8 mouse cellular contexts compared by ENCODE assay signal in genomic region chr8:84846722-84847572, GRCm38 (mm10). TPM values are rescaled to one million over a fixed set of nuclear protein-coding genes. Genes with fewer than 3 reads are reported as not detected.
DNase-seq lines count a peak whose midpoint lies in the region; ATAC-seq and TF ChIP-seq lines count a peak whose summit lies in the region.

Calr (minus strand) TSS chr8:84846934.

- peak; percentile 97 for TF ChIP-seq POLR2A in ES-Bruce4 (IDR thresholded peaks at IDR 0.05; ENCODE audit: insufficient read depth, low read length)

- H3K4me2 ChIP-seq in forebrain, embryonic 13.5 days: peak within 1 kb of the TSS; percentile 91
- peak within 1 kb of the TSS; percentile 88 for H3K4me2 ChIP-seq in liver, postnatal 0 days (ENCODE audit: low read depth, low read length)
- peak within 1 kb of the TSS; percentile 77 for H3K4me2 ChIP-seq in neural tube, embryonic 14.5 days (ENCODE audit: low read depth, low read length)

- under 1% methylated on average over 55 of the region's 55 CpGs for WGBS in forebrain, embryonic 13.5 days
- 1% methylated on average over 55 of the region's 55 CpGs for WGBS in large intestine, adult 2 months
- under 1% methylated on average over 55 of the region's 55 CpGs for WGBS in liver, postnatal 0 days (ENCODE audit: insufficient replicate concordance)
- WGBS in neural tube, embryonic 14.5 days: under 1% methylated on average over 55 of the region's 55 CpGs

- 0 out of 2 replicates have a peak, but pooled peaks have one; percentile 67 for TF ChIP-seq EP300 in ES-Bruce4 (IDR thresholded peaks at IDR 0.05; ENCODE audit: insufficient read depth, low read depth, low read length)
- TF ChIP-seq EP300 in liver, postnatal 0 days (IDR thresholded peaks at IDR 0.05; ENCODE audit: low read depth): peak; percentile 40; the same call in 1 of the 2 replicates

- H3K4me3 ChIP-seq in ES-Bruce4 (ENCODE audit: low read depth, low read length): peak within 1 kb of the TSS; percentile 88
- H3K4me3 ChIP-seq in forebrain, embryonic 13.5 days: peak within 1 kb of the TSS; percentile 91
- H3K4me3 ChIP-seq in liver, postnatal 0 days (ENCODE audit: low read depth, low read length): peak within 1 kb of the TSS; percentile 71
- H3K4me3 ChIP-seq in neural tube, embryonic 14.5 days (ENCODE audit: low read depth, low read length): peak within 1 kb of the TSS; percentile 82

- no peaks in the 10 kb centered on the region for H3K27me3 ChIP-seq in ES-Bruce4 (ENCODE audit: control insufficient read depth, insufficient read depth, low read length, poor library complexity, severe bottlenecking)
- H3K27me3 ChIP-seq in forebrain, embryonic 13.5 days: no peaks in the 10 kb centered on the region
- no peaks in the 10 kb centered on the region for H3K27me3 ChIP-seq in liver, postnatal 0 days (ENCODE audit: insufficient read depth, low read length)
- no peaks in the 10 kb centered on the region for H3K27me3 ChIP-seq in neural tube, embryonic 14.5 days (ENCODE audit: control insufficient read depth, insufficient read depth, low read length)

- ATAC-seq in cerebellum, adult (ENCODE audit: insufficient number of reproducible peaks, low FRiP score, low TSS enrichment): peak; percentile 98
- ATAC-seq in forebrain, embryonic 13.5 days: peak; percentile 99
- peak; percentile 99 for ATAC-seq in liver, postnatal 0 days
- peak; percentile 99 for ATAC-seq in neural tube, embryonic 14.5 days (ENCODE audit: low read depth)

- intact Hi-C loops in heart, postnatal 10 days (cut with DNase I): loop anchor here (2.0 kb wide), 1 partner anchor 56 kb away; no protein-coding TSS in a partner anchor

- H3K9ac ChIP-seq in ES-Bruce4 (ENCODE audit: low read depth, poor library complexity, severe bottlenecking): peak within 1 kb of the TSS; percentile 95
- peak within 1 kb of the TSS; percentile 97 for H3K9ac ChIP-seq in forebrain, embryonic 13.5 days
- peak within 1 kb of the TSS; percentile 80 for H3K9ac ChIP-seq in liver, postnatal 0 days (replicated peaks)
- peak within 1 kb of the TSS; percentile 97 for H3K9ac ChIP-seq in neural tube, embryonic 14.5 days (replicated peaks; ENCODE audit: low read depth, low read length)

- peak within 1 kb of the TSS; percentile 94 for H3K27ac ChIP-seq in ES-Bruce4 (ENCODE audit: insufficient read depth, low read length)
- H3K27ac ChIP-seq in forebrain, embryonic 13.5 days: peak within 1 kb of the TSS; percentile 76
- peak within 1 kb of the TSS; percentile 90 for H3K27ac ChIP-seq in liver, postnatal 0 days (ENCODE audit: low read depth)
- peak within 1 kb of the TSS; percentile 84 for H3K27ac ChIP-seq in neural tube, embryonic 14.5 days (ENCODE audit: low read depth, low read length)

- H3K4me1 ChIP-seq in ES-Bruce4 (ENCODE audit: control insufficient read depth, insufficient read depth, low read length): no peaks in the 10 kb centered on the region
- H3K4me1 ChIP-seq in forebrain, embryonic 13.5 days: peaks cover 45% of the 10 kb centered on the region
- peaks cover 28% of the 10 kb centered on the region for H3K4me1 ChIP-seq in liver, postnatal 0 days (ENCODE audit: insufficient read depth)
- peaks cover 21% of the 10 kb centered on the region for H3K4me1 ChIP-seq in neural tube, embryonic 14.5 days (ENCODE audit: control insufficient read depth, insufficient read depth, low read length)

- H3K9me3 ChIP-seq in ES-Bruce4 (replicated peaks; ENCODE audit: control insufficient read depth, insufficient read depth, low read length, poor library complexity, severe bottlenecking): no peaks in the 10 kb centered on the region
- H3K9me3 ChIP-seq in forebrain, embryonic 13.5 days (replicated peaks): no peaks in the 10 kb centered on the region
- H3K9me3 ChIP-seq in liver, postnatal 0 days (ENCODE audit: low read length): no peaks in the 10 kb centered on the region
- no peaks in the 10 kb centered on the region for H3K9me3 ChIP-seq in neural tube, embryonic 14.5 days (ENCODE audit: control insufficient read depth, low read length)

- peaks cover 34% of the 10 kb centered on the region for H3K36me3 ChIP-seq in ES-Bruce4 (ENCODE audit: control insufficient read depth, insufficient read depth, low read length, poor library complexity, severe bottlenecking)
- peaks cover 33% of the 10 kb centered on the region for H3K36me3 ChIP-seq in forebrain, embryonic 13.5 days (ENCODE audit: poor library complexity, severe bottlenecking)
- H3K36me3 ChIP-seq in liver, postnatal 0 days (replicated peaks; ENCODE audit: insufficient read depth, low read length): peaks cover 35% of the 10 kb centered on the region
- H3K36me3 ChIP-seq in neural tube, embryonic 14.5 days (ENCODE audit: control insufficient read depth, insufficient read depth, low read length): peaks cover 32% of the 10 kb centered on the region

- TF ChIP-seq CTCF in ES-Bruce4 (IDR thresholded peaks at IDR 0.05; ENCODE audit: low read depth, low read length): no peak
- peak; percentile 58 for TF ChIP-seq CTCF in liver, postnatal 0 days (IDR thresholded peaks at IDR 0.05; ENCODE audit: low read depth)

- DNase-seq in heart, postnatal 10 days: peak; percentile 99 to 100
- DNase-seq in large intestine, adult 2 months (ENCODE audit: low read depth, low spot score): peak; percentile 98
- peak; percentile 99 for DNase-seq in liver, postnatal 0 days
- DNase-seq in testis, postnatal 10 days (ENCODE audit: low spot score): peak; percentile 98

RNA-seq across cellular contexts. Expression of gene Calr, which starts in this region (rescaled TPM):
- polyA plus RNA-seq in ES-Bruce4 (2011; ENCODE audit: insufficient read depth, insufficient read length, low read depth, missing spikeins): 507 and 546 TPM in 2 replicates
- 549 and 569 TPM in 2 replicates for polyA plus RNA-seq in forebrain, embryonic 13.5 days (2015; fragmentation: Nextera tagmentation; extraction: Ambion mirVana)
- total RNA-seq in heart, postnatal 10 days (2021): 100 to 1,000 TPM; 275 to 333 TPM
- 402 and 404 TPM in 2 replicates for polyA plus RNA-seq in large intestine, adult 2 months (2012; rRNA removed)
- polyA plus RNA-seq in liver, postnatal 0 days (2015; fragmentation: Nextera tagmentation; extraction: Ambion mirVana): 331 and 375 TPM in 2 replicates
- 615 and 623 TPM in 2 replicates for polyA plus RNA-seq in neural tube, embryonic 14.5 days (2014; fragmentation: Nextera tagmentation; extraction: Ambion mirVana)

Comparison
In these comparisons a context has a peak if more than half of its experiments do, and no peak if none do; other contexts are left out.
1. Peak in every context shown above with its lines: DNase-seq, ATAC-seq, H3K4me3 ChIP-seq and H3K27ac ChIP-seq.